Mouse (Mus musculus): ENCODE data around the gene Il12rb1.
A peak's percentile ranks its signal among the peaks of the same experiment; 100 is the strongest.

The Il12rb1 gene

DNA sequence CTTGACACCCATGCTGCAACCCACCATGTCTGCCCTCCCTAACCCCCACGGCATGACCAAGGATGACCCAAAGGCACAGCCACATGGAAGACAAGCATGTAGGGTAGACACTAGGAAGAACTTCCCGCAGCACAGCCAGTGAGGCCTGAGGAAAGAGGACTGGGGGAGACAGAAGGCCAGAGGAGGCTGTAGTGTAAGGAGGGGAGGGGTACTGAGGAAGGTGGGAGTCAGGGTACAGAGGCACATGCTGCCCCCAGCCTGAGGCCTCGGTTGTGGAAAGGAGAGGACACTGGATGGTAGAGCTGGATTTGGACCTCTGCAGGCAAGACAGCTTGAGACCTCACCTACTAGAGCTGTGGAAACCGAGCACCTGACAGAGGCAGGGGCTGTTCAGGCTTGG is 42.7 kb downstream of the Il12rb1 start:
- DNase-seq (ENCODE audit: low spot score in 2 of 2), result no peak

DNA sequence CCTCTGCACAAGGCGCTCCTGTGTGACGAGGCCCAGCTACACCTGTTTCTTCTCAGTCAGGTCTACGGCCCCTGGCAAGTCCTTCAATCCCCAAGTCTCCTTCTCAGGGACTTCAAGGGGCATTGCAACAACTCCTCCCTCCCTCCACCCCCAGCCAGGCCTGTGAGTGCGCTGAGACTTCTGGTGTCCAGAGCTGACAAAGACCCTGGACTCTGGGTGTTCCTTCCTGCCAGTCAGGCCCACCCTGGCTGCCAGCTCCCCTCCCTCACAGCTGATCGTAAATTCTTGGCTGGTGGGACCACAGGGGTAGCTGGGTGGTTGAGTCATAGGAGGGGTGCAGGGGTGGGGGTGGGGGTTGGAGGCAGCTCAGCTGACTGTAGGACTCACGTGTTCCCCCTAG is 43.6 kb downstream of the Il12rb1 start:
- DNase-seq (ENCODE audit: low spot score in 2 of 2), result no peak

DNA sequence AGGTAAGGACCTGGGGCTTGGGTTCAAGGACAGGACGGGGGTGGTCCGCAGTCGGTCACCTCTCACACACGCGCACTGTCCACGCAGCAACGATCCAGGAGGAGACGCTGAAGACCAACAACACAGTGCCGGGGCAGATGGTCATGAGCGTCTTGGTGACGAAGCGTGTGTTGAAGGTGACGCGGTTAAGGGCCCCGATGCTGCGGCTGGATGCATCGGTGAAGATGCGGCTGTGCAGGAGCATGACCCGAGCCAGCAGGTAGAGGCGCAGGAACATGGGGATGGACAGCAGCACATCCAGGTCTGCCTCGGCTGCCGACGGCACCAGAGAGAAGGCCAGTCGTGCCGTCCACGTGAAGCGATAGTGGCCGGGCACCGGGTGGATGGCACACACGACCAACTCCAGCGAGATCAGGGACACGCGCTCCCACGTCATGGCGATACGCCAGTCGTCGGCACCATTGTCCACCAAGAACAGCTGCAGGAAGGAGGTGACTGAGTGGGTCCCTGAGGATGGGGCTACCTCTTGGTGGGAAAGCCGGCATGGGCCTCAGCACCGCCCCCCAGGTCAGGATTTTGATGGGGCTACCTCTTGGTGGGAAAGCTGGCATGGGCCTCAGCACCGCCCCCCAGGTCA is 44.5 kb downstream of the Il12rb1 start:
- no peak for DNase-seq (ENCODE audit: low spot score in 2 of 2)

DNA sequence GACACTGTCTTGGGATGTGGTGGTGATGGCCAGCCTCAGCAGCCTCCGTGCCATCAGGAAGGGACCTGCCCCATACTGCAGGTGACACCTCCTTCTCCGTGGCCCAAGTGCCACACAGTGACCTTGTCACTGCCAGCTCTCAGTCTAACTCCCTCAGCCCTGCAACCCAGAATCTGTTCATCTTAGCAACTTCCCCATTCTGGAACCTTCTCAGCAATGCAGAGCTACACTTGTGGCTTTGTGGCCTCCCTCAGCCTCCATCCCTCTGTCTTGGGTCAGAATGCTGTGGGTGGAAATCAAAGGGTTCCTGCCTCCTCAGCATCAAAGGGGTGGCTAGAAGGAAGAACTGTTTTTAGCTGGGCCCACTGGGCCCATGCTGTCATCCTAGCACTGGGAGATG is 45.6 kb downstream of the Il12rb1 start:
- DNase-seq (ENCODE audit: low spot score in 2 of 2), result no peak

DNA sequence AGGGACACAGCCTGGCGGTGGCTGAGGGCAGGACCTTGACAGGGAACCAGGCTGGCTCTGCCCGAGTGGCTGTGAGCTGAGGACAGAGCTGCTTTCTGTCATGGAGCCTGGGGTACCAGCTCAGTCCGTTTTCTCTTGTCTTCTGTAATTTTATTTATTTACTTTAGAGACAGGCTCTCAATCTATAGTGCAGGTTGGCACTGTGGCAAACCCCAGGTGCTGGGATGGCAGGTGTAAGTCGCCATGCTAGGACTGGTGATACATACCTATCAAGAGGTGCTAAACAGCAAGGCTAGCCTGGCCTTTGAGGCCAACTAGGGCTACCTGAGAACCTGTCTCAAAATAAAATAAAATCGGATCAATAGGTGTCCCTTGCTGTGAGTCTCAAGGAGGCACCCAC is 47.8 kb downstream of the Il12rb1 start:
- no peak for DNase-seq (ENCODE audit: low spot score in 2 of 2)

DNA sequence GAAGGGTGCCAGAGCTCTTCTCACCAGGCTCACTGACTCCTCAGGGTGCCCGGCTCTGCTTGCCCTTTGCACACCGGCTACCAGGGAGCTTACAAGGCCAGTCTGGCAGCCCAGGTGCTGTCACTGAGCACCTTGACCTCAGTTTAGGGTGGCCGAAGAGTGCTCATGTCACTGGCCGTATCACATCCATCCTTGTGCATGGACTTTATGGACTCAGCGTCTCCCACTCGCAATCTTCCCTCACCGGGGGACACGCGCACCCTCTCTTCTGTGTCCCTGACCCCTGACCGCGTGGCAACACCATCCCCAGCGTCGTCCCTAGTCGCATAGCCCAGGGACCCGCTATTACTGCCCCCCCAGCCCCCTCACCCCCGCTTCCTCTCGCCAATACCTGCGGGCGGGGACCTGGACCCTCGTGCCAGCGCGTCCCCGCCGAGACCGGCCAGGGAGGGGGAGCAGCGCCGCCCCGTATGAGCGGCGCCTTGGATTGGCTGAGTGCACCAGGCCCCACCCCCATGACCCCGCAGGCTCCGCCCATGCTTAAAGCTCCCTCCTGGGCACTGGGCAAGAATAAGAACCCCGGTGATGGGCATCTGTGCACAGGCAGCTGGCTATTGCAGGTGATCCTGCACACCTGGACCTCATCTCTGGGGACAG is 48.4 kb downstream of the Il12rb1 start:
- peak; percentile 53 for DNase-seq (ENCODE audit: low spot score in 2 of 2)

DNA sequence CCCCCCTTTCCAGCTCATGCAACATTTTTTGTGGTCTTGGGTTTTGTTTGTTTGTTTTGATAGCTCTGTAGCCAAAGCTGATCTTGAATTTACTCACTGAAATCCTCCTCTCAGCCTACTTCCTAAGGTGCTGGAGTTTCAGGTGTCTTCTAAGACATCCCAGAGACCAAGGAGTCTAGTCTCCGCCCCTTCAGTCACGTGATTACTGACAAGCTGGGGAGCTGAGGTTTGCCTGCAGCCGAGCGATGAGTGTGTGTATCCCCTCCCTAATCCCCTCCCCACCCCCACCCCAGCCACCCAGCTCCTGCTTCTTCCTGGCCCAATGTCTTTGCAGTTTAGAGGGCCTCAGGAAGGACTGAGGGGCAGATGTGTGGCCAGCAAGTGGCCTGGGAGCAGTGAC is 49.3 kb downstream of the Il12rb1 start:
- no peak for DNase-seq (ENCODE audit: low spot score in 2 of 2)

DNA sequence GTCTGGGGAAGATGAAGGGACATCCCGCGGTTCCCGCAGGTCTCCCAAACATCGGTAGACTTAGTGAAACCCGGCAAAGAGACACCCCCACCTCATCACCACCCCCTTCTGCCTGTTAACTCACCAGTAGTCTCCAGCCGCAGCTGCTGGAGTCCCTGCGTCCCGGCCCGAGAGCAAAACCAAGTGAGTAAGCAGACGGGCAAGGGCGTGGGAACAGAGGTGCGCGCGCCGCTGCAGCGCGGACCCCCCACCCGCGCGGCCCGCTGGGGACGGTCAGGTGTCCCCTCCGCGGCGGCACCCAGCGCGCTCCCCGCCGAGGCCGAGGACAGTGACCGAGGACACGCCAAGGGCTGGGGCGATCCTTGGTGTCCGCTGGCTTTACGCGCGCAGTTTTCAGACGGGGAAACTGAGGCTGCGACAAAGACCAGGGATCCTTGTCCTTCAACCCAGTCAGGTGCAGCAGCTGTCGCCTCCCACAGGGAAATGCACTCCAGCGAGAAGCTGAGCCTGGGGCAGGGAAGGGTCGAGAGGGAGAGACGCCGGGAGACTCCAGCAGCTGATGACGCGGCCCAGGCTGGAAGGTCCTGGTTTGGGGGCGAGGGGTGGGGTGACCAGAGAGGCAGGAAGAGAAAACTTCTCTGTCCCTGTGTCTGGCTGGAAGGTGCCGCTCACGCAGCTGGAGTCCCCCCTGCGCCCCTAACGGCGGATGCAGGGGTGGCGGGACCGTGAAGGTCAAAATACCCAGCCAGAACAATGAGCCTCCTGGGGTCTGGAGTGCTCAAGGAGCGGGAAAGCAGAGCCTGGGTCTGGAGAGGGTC is 54.8 kb downstream of the Il12rb1 start, which contains the start of gene Kcnn1:
Gene Kcnn1, minus strand, starts transcription at position 435 of the 818 bp plus-strand sequence.
- no peak for DNase-seq (ENCODE audit: low spot score in 2 of 2)

DNA sequence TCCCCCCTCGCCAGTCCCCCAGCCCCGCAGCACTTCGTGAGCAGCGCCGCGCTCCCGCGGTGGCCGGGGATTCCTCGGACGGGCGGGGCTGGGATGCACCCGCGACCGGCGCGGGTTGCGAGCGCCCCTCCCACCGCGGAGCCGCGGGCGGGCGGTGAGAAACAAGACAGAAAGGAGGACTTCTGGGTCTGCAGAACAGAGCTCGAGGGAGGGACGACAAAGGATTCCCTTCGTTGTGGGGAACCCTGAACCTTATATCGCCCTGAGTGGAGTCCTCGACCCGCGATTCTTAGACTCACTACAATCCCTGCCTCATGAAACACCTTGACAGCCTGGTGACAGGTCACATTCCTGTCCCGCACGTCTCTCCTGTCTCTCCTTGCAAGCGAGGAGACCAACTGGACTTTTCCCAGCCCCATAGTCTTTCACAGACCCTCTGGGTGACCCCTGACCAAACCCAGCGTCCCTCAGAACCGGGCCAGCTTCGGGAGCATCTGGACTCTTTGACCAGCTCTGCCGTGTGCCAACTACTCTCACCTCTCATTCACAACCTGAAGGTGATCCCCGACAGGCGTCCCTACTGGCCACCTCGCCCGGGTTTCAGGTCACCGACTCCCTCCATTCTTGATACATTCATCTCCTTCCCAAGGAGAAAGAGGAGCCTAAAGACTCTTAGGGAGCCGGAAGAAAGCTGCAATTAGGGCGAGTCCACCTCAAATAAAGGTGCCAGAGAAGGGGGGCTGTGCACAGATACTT is 55.9 kb downstream of the Il12rb1 start:
- no peak for DNase-seq (ENCODE audit: low spot score in 2 of 2)

DNA sequence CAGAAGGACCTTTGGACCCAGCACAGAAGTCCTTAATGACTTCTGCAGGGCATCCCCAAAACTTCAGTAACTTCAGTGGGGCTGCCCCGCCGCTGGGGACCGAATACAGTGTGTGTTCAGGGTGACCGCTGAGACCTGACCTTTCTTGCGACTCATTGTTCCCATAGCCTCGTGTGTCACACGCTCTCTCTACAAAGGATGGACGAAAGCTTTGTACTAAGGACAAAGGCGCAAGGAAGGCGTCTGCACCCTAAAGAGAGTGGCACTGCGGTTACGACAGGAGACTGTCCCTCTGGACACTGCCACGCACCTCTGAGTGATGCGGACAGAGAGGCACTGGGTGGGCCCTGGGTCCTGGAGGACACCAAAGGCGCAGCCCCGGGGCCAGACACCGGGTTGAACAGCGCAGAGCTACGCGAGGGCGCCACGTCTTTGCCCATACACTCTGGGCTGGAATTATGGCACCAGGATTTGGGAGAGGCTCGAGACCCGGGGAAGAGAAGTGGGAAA is 56.5 kb downstream of the Il12rb1 start:
- no peak for DNase-seq (ENCODE audit: low spot score in 2 of 2)

DNA sequence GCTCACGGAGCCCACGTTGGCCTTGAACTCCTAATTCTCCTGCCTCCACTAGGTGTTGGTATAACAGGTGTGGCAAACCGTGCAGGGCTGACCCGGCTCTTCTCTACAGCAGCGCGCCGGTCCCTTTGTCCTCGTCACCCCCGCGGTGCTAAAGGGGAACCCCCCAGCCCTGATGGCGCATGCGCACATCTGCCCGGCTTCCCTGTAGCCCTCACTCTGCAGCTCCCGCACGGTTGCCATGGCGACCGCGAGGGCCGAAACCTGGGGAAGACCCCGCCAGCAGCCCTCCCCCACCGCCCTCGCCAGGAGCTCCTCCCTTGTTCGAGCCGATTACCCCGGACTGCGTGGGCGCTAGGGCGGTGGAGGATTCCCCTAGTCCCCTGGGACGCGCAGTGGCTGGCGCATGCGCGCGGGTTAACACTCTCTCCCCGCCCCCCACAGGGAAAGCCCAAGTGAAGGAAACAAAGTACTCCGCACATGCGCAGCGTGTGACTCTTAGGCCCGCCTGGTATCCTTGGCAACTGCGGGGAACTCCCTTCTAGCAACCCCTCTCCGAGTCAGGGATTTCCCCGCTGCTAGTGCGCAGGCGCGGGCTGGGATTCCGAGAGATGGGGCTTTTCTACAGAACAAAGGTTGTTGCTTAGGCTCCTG is 57.2 kb downstream of the Il12rb1 start:
- DNase-seq (ENCODE audit: low spot score in 2 of 2), result peak; percentile 97 to 98

DNA sequence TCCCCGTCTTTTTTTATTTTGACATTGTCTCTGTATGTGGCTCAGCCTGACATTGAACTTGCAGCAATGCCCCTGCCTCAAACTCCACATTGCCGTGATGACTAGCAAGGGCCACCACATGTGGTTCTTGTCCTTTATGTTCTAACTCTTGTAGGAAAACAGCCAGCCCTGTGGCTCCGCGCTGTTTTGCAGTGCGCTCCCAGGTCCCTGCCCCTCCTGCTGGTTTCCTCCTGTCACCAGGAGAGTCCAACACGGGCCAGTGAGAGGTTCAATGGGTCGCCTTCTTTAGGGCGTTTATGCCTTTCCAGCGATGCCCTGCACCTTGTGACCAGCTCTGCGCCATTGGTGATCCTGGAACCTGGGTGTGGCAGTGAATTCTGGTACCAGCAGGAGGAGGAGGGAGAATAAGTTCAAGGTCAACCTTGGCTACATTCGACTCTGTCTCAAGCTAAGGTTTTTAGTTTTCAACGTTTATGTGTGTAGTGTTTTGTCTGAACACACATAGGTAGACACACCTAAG is 57.8 kb downstream of the Il12rb1 start:
- no peak for DNase-seq (ENCODE audit: low spot score in 2 of 2)

DNA sequence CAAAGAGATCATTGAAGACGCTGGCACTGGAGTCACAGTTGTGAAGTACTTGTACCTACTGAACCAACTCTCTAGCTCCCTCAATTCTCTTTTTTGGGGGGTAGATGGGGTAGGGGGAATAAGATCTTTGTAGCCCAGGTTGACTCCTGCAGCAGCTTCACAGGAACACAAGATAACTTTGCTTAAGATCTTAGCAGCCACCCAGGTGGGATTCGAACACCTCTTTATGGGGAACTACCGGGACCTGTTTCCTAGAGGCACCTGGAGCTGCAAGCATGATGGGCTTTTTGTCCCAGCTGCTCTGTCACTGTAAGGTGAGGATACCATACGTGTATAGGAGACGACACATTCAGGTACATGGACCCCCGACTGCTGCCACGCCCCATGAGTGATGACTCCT is 58.3 kb downstream of the Il12rb1 start:
- DNase-seq (ENCODE audit: low spot score in 2 of 2), result no peak

DNA sequence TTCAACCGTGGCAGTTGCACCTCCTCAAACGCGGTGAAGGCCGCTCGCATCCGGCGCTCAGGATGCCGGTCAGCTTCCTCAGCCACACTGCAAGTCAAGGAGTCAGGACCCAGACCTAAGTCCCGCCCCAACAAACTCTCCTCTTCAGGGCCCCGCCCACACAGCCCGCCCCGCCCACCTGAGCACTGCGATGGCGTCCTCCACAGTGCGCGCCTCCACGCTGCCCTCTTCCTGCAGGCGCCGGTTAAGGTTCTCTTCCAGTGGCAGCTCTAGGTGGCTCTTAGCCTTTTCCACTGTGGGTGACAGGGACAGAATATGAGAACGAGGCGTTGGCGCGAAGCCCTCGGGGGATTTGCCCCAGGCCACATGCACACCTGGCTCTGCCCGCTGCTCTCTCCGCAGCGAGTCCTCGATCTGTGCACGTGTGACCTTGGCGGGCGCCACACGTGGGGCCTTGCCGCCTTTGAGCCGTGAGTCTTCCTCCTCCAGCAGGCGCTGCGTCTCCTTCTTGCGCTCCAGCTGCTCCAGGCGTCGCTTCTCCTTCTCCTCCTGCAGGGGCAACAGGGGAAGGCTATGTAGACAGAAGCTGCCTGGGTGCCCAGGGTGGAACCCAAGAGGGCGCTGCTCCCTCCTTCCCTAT is 60.4 kb downstream of the Il12rb1 start:
- DNase-seq (ENCODE audit: low spot score in 2 of 2), result no peak

DNA sequence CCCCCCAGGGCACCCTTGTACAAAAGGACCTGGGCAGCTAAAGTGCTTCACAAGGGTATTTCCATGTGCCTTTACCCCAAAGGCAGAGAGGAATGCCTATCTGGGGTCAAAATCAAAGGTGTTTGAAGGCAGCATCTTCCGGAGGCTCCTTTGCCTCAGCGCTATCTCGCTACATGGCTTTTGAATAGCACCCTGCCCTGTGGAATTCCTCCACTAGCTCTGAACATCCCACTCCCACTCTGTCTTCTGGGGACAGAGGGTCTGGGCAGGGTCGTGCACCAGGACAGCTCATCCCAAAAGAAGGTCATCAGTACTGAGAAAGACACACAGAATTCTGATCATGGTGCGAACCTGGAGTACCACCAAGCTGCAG is 60.9 kb downstream of the Il12rb1 start:
- no peak for DNase-seq (ENCODE audit: low spot score in 2 of 2)

DNA sequence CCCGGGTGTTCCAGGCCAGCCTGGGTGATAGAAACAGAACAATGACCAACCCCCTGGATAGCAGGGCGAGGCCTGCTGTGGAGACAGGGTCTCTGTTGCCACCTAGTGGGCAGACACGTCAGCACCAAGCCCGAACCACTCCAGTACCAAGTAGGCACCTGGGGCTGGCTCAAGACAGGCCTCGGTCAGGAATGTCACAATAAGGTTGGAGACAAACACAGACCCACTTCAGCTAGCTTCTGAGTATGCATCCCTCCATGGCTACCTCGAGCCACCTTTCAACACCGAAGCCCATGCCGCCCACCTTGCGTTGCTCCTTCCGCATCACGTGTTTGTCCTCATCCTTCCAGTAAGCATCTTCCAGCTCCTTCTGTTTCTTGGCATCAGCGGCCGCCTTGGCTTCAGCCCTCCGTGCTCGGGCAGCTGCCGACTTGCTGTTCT is 61.4 kb downstream of the Il12rb1 start:
- peak; percentile 48 to 62 for DNase-seq (ENCODE audit: low spot score in 2 of 2)

All from urinary bladder, adult 18-20 months (tissue).